Mouse (Mus musculus) lung, adult 2 months (tissue): Measurements from ENCODE around the gene Jag1.

Experiments used
- CTCF ChIP-seq: fragments of 200-500 bp; IDR thresholded peaks from 2 replicates; pipeline ENCODE4 v1.5.1; 2011; ENCODE audit warnings: mild to moderate bottlenecking, low read length, control low read depth; ENCODE audit not compliant: insufficient read depth
- POLR2A ChIP-seq: fragments of 200-500 bp; IDR thresholded peaks from 2 replicates; pipeline ENCODE4 v1.6.1; 2011; ENCODE audit warnings: low read depth, mild to moderate bottlenecking, control low read depth, low read length, borderline replicate concordance; ENCODE audit errors: extremely low read depth

- no peak for TF ChIP-seq CTCF
- TF ChIP-seq POLR2A = peak; percentile 88
Observed at GRCm38 (mm10) chr2:137116675-137117320, 354 bp upstream of the Jag1 start.
